Mouse (Mus musculus): ENCODE measurements around the gene Vps25.

Gene Vps25

DNA sequence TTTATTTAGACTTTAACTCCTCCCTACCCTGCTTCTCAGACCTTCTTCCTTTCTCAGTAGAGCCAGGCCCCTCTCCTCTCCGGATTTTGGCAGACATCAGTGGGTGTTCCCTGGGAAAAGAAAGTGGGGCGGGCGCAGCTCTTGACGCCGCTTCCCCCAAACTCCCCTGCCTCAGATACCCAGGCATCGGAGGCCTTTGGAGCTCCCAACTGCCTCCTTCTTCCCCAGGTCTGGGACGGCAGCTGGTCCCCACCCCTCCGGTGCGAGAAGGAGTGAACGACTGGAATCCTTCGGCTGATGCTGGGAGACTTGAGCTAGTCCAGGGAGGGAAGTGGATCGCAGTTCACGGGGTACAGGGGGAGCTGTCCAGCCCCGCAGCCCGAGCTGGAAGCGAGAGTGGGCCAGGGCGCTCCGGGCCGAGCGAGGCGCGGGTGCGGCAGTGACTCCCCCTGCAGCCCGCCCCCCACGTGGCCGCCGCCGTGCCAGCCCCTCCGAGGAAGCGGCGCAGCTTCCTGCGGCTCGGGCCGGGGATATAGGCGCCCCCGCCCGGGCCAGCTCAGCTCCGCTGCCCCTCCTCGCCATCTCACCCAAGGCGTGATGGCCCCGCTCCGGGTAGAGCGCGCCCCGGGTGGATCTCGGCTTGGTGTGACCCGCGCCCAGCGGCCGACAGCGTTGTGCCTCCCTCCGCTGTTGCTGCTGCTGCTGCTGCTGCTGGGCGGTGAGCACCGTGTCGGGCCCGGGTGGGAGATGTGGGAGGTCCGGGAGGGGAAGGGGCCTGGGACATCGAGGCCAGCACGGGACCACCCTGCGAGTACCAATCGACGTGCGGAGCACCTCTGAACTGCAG, 7.4 kb upstream of the Vps25 start, which contains the start of gene Ramp2:
Ramp2 (plus strand) TSS at position 174 of the 847 bp plus-strand sequence.
- peak; percentile 32 for DNase-seq

DNA sequence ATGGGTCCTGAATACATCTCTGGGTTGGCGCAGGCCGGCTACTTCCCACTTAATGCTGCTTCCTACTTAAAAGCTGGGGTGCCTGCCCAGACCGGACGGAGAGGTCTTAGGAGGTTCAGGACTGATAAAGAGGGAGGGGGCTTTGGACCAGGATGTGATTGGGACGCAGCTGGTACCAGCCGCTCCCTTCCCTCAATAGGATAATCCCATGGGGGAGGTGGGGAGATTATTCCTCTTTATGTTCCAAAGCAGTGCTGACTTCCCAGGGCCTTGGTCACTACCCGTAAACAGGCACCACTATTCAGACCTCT, 6.8 kb upstream of the Vps25 start:
- no peak for DNase-seq

GRCm38 (mm10) chr11:101247521-101248030, 5.9 kb upstream of the Vps25 start:
- no peak for DNase-seq

- peak; percentile 60 for DNase-seq
Measured at GRCm38 (mm10) chr11:101248258-101248994, 5.1 kb upstream of the Vps25 start.

GRCm38 (mm10) chr11:101251031-101251430, 2.5 kb upstream of the Vps25 start:
- no peak for DNase-seq

DNA sequence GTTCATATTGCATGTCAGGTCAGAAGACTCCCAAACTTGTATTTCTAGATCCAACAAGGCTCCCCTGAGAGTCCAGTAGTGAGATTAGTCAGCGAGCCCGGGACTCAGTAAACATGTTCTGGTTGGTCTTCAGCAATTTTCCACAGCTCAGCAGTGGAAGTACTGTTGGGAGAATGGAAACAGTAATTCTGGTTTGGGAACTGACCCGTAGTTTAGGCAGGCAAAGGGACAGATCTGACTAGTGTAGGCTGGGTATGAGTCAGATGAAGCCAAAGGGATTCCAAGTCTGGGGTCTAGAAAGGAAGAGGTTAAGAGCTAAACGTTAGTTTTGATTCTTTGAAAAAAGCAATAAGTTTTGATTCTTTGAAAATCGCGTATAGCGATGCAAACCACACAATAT, 566 bp upstream of the Vps25 start:
- DNase-seq: no peak

DNA sequence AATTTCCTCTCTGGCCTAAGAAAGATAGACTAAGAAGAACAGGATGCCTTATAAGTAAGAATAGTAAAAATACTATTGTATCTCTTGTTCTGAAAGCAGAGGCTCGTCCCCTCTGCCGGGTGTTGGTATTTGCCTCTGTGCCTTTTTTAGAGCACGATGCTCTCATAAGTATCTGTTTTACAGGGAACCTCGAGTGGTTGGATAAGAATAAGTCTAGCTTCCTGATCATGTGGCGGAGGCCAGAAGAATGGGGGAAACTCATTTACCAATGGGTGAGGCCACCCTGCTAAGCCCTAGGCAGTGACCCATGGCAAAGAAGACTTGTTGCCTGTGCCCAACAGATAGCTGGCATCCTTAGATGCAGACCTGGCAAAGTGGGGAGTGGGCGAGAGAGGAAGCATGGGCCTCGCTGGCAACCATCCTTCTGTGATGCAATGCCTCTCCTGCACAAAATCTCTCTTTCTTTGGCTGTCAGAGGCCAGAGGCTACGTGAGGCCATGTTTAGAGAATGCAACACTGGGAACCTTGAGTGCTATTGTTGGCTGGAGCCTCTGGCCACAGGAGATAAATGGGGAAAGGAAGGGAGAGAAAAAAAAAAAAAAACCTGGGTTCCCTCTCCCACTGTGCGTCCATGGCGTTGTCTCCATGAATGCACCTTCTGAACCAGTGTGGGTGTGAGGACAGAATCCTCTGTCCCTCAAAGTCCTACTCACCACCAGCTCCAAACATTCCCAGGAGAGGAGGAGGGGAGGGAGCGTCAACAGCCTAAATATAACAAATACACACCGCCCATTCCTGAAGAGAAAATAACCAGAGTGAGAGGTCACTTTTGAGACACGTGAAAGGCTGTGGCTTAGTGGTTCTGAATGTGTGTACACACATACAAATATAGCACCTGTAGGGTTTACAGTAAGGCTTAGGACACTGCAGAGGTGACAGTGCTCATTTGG, 2.6 kb downstream of the Vps25 start:
- no peak for DNase-seq

DNA sequence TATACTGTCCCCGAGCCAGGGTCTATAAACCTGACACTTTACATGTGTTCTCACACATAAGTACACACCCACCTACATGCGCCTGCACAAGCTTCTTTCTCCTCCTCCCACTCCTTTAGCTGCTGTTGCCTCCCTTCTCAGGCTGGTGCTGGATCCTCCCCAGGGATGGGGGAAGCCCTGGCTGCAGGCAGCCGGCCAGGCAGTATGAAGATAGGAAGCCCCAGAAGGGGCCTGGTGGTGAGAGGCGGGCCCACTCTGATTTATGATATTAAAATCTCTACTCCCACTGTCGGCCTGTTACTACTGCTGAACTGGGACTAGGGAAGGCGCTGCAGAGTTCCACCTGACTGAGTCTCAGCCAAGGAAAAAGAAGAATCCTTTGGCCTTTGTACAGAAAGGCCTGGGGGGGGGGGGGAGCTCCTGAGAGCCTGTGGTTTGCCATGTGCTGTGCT, 5.8 kb downstream of the Vps25 start:
- peak; percentile 80 for DNase-seq

DNA sequence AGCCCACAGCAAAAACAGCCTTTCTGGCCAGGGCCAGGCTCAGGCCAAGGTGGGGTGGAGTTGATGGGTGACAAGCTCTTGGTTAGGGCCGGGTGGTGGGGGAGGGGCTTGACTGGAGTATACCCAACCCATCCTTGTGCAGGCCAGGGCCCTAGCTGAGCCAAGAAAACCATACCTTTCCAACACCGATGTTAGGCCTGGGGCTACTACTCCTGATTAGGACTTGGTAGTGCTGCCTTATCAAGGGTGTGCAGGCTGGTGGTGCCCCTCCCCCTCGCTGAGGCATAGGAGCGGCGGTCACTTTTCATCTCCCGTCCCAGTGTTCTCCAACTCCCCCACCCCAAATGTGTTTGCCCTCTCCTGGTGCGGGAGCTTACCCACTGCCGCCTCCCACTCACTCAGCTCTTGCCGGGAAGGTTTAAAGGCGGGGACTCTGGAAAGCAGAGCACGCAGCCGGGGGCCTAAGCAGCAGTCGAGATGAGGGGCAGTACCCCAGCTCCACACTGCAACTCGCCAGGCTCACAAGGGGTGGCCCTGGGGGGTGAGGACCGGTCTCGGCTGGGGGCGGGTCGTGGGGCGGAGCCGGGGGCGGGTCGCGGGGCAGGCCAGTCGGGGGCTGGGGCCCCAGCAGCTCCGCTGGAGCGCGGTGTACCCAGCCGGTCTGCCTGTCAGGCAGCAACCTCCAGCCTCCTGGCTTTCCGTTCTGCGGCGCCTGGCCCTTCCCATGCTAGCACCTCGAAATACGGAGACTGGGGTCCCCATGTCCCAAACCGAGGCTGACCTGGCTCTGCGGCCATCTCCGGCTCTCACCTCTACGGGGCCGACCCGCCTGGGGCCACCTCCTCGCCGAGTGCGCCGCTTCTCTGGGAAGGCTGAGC, 6.7 kb downstream of the Vps25 start, which contains the start of gene Wnk4:
Wnk4 (plus strand) TSS at position 620 of the 878 bp plus-strand sequence.
- no peak for DNase-seq

- no peak for DNase-seq
Measured at GRCm38 (mm10) chr11:101260826-101261380, 7.4 kb downstream of the Vps25 start.

DNA sequence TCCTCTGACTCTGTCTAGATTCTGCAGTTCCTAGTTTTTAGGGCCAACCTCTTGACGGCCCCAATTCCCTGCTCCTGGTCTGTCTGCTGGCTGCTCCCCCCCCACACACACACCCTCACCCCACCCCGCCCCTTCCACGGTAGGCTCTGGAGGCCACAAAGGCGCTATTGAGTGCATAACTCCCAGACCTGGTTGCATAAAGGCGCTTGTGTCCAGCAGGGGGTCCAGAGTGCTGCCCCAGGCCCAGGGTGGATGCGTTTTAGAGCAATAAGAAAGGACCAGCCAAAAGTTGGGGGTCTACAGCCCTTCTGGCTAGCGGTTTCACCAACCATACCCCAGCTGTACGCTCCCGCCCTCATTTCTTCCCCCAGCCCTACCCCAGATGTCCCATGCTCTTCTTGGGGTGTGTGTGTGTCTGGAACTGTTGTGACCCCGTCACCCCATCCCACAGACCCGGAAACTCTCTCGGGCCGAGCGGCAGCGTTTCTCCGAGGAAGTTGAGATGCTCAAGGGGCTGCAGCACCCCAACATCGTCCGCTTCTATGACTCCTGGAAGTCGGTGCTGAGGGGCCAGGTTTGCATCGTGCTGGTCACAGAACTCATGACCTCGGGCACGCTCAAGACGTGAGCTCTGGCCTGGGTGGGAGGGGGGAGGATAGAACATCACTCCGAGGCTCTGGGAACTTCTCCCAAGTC, 8.9 kb downstream of the Vps25 start:
- no peak for DNase-seq

- no peak for DNase-seq
Measured at GRCm38 (mm10) chr11:101263138-101263988, 9.9 kb downstream of the Vps25 start.

GRCm38 (mm10) chr11:101263989-101264280, 10.4 kb downstream of the Vps25 start:
- no peak for DNase-seq

DNA sequence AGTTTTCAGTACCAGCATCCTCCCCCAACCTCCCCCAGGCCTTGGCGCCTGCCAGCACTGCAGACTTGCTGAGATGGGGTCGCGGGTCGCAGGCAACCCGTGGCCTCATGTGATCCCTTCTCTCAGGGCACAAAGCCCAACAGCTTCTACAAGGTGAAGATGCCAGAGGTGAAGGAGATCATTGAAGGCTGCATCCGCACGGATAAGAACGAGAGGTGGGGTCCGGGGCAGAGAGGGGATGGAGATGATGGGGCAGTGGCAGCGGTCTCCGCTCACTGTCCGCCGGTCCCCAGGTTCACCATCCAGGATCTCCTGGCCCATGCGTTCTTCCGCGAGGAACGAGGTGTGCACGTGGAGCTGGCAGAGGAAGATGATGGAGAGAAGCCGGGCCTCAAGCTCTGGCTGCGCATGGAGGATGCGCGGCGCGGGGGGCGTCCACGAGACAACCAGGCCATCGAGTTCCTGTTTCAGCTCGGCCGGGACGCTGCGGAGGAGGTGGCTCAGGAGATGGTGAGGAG, 11.5 kb downstream of the Vps25 start:
- DNase-seq: no peak

DNA sequence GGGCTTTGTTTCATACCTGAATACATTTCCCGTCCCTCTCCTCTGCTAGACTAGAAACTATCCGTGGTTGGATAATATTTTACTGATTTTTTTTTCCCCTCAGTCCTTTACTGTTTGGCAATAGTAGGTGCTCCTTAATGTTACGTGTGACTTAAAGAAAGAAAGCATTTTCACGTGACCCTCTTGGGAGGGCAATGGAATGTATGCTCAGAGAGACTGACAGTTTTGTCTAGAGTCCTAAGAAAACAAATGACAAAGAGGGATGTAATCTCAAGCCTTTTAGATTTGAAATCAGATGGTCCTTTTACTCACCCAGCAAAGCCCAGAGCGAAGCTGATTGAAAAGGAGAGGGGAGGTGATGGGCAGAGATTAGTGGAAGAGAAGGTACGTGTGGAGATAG, 12.4 kb downstream of the Vps25 start:
- no peak for DNase-seq

GRCm38 (mm10) chr11:101269577-101270116, 16.1 kb downstream of the Vps25 start:
- DNase-seq: no peak

- DNase-seq: no peak
Measured at GRCm38 (mm10) chr11:101272446-101272845, 18.9 kb downstream of the Vps25 start.

- no peak for DNase-seq
Measured at GRCm38 (mm10) chr11:101275309-101275708, 21.8 kb downstream of the Vps25 start.

Measured in right cerebral cortex, adult 18-20 months (tissue).